Mouse (Mus musculus) midbrain, postnatal 0 days (tissue): Measurements from ENCODE around the gene Exosc7. TPM values are rescaled to one million over a fixed set of nuclear protein-coding genes. Genes with fewer than 3 reads are reported as not detected.

Experiments used
- ATAC-seq: fragments of 200-750 bp; cut with Nextera tagmentation; 2 replicates; pipeline ENCODE4 v1.8.0; 2017; ENCODE audit warnings: moderate number of reproducible peaks, mild to moderate bottlenecking, moderate TSS enrichment, moderate library complexity; ENCODE audit not compliant: low FRiP score
- DNase-seq: peaks from one replicate; pipeline ENCODE4 v3.0.0-alpha.2; 2015; ENCODE audit warnings: low spot score
- H3K27ac ChIP-seq: fragments of 300-500 bp; sonication (generic); 2 replicates; pipeline ENCODE4 v1.5.1; 2014; ENCODE audit warnings: low read depth, mild to moderate bottlenecking, low read length, mixed read lengths
- H3K27me3 ChIP-seq: fragments of 300-500 bp; sonication (generic); 2 replicates; pipeline ENCODE4 v1.6.1; 2014; ENCODE audit warnings: low read length, control low read depth, mixed read lengths; ENCODE audit not compliant: insufficient read depth
- H3K36me3 ChIP-seq: fragments of 300-500 bp; sonication (generic); 2 replicates; pipeline ENCODE4 v1.6.1; 2014; ENCODE audit warnings: low read length, control low read depth, mixed read lengths; ENCODE audit not compliant: insufficient read depth
- H3K4me1 ChIP-seq: fragments of 300-500 bp; sonication (generic); 2 replicates; pipeline ENCODE4 v1.6.1; 2014; ENCODE audit warnings: mild to moderate bottlenecking, control low read depth, antibody characterized with exemption, low read length, mixed read lengths; ENCODE audit not compliant: insufficient read depth
- H3K4me2 ChIP-seq: fragments of 300-500 bp; sonication (generic); 2 replicates; pipeline ENCODE4 v1.6.1; 2014; ENCODE audit warnings: low read depth, mild to moderate bottlenecking, low read length, mixed read lengths; ENCODE audit not compliant: poor library complexity, severe bottlenecking
- H3K4me3 ChIP-seq: fragments of 300-500 bp; sonication (generic); 2 replicates; pipeline ENCODE4 v1.5.1; 2014; ENCODE audit warnings: low read depth, mild to moderate bottlenecking, low read length, moderate library complexity
- H3K9ac ChIP-seq: fragments of 300-500 bp; sonication (generic); replicated peaks from 2 replicates; pipeline ENCODE4 v1.6.1; 2014; ENCODE audit warnings: mild to moderate bottlenecking, low read length, moderate library complexity, mixed read lengths; ENCODE audit not compliant: poor library complexity, severe bottlenecking
- H3K9me3 ChIP-seq: fragments of 300-500 bp; sonication (generic); 2 replicates; pipeline ENCODE4 v1.6.1; 2016; ENCODE audit warnings: low read length, control low read depth
- CTCF ChIP-seq: IDR thresholded peaks from 2 replicates; pipeline ENCODE4 v1.5.1; 2016; ENCODE audit warnings: antibody characterized with exemption, mild to moderate bottlenecking
- WGBS: fragments of 180-500 bp; shearing (Covaris S2); extraction: QIAGEN DNeasy Blood & Tissue Kit; methylation state at CpG from one replicate; pipeline ENCODE4 v1.1.7; 2014; 5-methylcytosine and 5-hydroxymethylcytosine counted together
- polyA plus RNA-seq: library from polyadenylated mRNA; unstranded; fragments of >200 nt; fragmentation: Nextera tagmentation; extraction: Ambion mirVana; gene quantifications from 2 replicates; pipeline ENCODE4 v1.2.1, GENCODE M21; 2015
- total RNA-seq: library from RNA; depleted of rRNA; stranded (reverse); fragments of >200 nt; gene quantifications from 2 replicates; pipeline ENCODE4 v1.2.3, GENCODE M21; 2014; rRNA removed

Exosc7 gene
- total RNA-seq (21.4 and 36.7 TPM in 2 replicates), polyA plus RNA-seq (59.3 and 61.1 TPM in 2 replicates)

GRCm38 (mm10) chr9:123112805-123113521 is at the start of gene Exosc7, which contains the start of gene Zdhhc3:
Gene Exosc7 (plus strand): TSS chr9:123113215.
Gene Zdhhc3 (minus strand): TSS chr9:123113205.
- peaks cover 3% of the 10 kb centered on the region; the same call in 1 of the 2 replicates for H3K4me1 ChIP-seq
- 0 out of 2 replicates have a peak, but pooled peaks cover 4% of the 10 kb centered on the region for H3K36me3 ChIP-seq
- 0 out of 2 replicates have a peak, but pooled peaks have one; percentile 2 for TF ChIP-seq CTCF
- ATAC-seq (peak; percentile 94), DNase-seq (peak; percentile 94)
- H3K9ac ChIP-seq: peak within 1 kb of the TSS; percentile 97
- H3K4me2 ChIP-seq: peak within 1 kb of the TSS; percentile 68
- under 1% methylated on average over 77 of the region's 79 CpGs for WGBS
- H3K9me3 ChIP-seq: no peaks in the 10 kb centered on the region
- peak within 1 kb of the TSS; percentile 91 for H3K27ac ChIP-seq
- no peaks in the 10 kb centered on the region for H3K27me3 ChIP-seq
- H3K4me3 ChIP-seq: peak within 1 kb of the TSS; percentile 95

DNA sequence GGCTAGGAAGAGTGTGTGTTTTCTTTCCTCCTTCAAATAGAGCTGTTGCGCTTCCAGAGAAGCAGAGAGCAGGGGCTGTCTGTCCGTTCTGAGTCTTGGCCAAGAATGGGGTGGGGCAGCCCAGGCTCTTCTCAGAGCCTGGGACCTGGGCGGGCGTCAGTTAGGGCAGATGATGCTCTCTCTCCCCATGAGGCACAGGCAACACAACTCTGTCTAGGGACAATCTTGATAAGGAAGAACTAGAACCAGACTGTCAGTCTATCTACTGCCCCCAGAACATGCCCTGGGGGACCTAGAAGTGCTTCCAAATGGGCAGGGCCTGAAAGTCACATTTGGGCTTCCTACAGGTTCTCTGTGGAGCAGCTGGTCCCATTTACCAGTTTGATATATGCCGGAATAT is 33.9 kb upstream of the Exosc7 start:
- H3K9ac ChIP-seq: no peak overlapping the region
- no peak overlapping the region for H3K27ac ChIP-seq
- no peak overlapping the region for H3K4me3 ChIP-seq
- no peaks in the 10 kb centered on the region for H3K4me1 ChIP-seq
- H3K27me3 ChIP-seq: no peaks in the 10 kb centered on the region
- H3K36me3 ChIP-seq: peaks cover 74% of the 10 kb centered on the region
- DNase-seq (no peak), ATAC-seq (no peak)
- WGBS: 93% methylated on average over 5 of the region's 5 CpGs
- no peak overlapping the region for H3K4me2 ChIP-seq
- no peaks in the 10 kb centered on the region for H3K9me3 ChIP-seq
- TF ChIP-seq CTCF: no peak

- Histone ChIP-seq H3K4me3 (no peak overlapping the region), H3K4me2 (no peak overlapping the region), H3K36me3 (peaks cover 79% of the 10 kb centered on the region), H3K27ac (no peak overlapping the region), H3K27me3 (no peaks in the 10 kb centered on the region), H3K4me1 (no peaks in the 10 kb centered on the region), H3K9ac (no peak overlapping the region), H3K9me3 (no peaks in the 10 kb centered on the region)
- WGBS: 94% methylated on average over 7 of the region's 7 CpGs
- TF ChIP-seq CTCF: no peak
- ATAC-seq (no peak), DNase-seq (no peak)
Measured at GRCm38 (mm10) chr9:123080355-123080754, 32.7 kb upstream of the Exosc7 start.

DNA sequence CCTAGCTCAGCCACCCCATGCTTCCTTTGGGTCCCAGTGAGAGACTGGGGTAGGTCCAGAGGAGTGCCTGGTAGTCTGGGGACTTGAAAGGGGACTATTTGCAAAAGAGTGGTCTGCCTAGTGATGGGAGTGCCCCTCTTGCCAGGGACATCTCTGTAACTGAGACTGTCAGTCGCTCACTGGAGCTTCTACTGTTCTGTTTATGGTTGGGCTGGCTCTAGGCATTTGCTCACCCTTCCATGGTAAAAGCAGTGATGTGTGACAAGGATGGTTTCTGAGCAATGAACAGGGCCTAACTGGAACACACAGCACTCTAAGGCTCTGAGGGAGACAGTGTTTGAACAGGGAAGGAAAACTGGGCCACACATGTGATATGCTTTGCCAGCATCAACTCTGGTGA is 32.2 kb upstream of the Exosc7 start:
- Histone ChIP-seq H3K4me3 (no peak overlapping the region), H3K36me3 (peaks cover 83% of the 10 kb centered on the region), H3K4me1 (no peaks in the 10 kb centered on the region), H3K27me3 (no peaks in the 10 kb centered on the region), H3K27ac (no peak overlapping the region), H3K9ac (no peak overlapping the region), H3K4me2 (no peak overlapping the region), H3K9me3 (no peaks in the 10 kb centered on the region)
- no peak for TF ChIP-seq CTCF
- no peak for DNase-seq
- ATAC-seq: no peak
- 60% methylated on average over 1 of the region's 1 CpGs for WGBS

- TF ChIP-seq CTCF: no peak
- no peak overlapping the region for H3K4me3 ChIP-seq
- no peaks in the 10 kb centered on the region for H3K9me3 ChIP-seq
- 83% methylated on average over 1 of the region's 1 CpGs for WGBS
- no peak overlapping the region for H3K9ac ChIP-seq
- ATAC-seq (no peak), DNase-seq (no peak)
- peaks cover 81% of the 10 kb centered on the region for H3K36me3 ChIP-seq
- no peaks in the 10 kb centered on the region for H3K27me3 ChIP-seq
- H3K27ac ChIP-seq: no peak overlapping the region
- H3K4me1 ChIP-seq: no peaks in the 10 kb centered on the region
- no peak overlapping the region for H3K4me2 ChIP-seq
Measured at GRCm38 (mm10) chr9:123085373-123085772, 27.6 kb upstream of the Exosc7 start.

DNA sequence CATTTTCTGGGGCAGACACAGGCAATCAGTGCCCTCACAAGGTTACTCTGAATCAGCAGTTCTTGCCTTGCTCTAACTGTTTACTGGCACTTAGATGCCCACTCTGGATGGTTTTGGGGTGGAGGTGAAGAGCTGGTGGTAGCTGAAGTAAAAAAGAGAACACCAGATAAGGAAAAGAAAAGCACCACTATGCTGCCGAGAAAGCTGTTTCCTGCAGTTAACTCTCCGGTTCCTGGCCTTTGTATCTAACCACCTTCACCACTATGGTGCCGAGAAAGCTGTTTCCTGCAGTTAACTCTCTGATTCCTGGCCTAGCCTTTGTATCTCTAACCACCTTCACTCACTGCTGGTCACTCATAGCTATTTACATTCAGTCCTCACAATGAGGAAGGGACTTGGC is 25.5 kb upstream of the Exosc7 start:
- Histone ChIP-seq H3K27me3 (no peaks in the 10 kb centered on the region), H3K36me3 (peaks cover 65% of the 10 kb centered on the region), H3K4me2 (no peak overlapping the region), H3K9me3 (no peaks in the 10 kb centered on the region), H3K4me1 (no peaks in the 10 kb centered on the region), H3K9ac (no peak overlapping the region), H3K27ac (no peak overlapping the region), H3K4me3 (no peak overlapping the region)
- no peak for TF ChIP-seq CTCF
- ATAC-seq (no peak), DNase-seq (no peak)
- WGBS: 87% methylated on average over 3 of the region's 3 CpGs
